Mouse (Mus musculus) stomach, postnatal 0 days (tissue): ENCODE results near the gene Zranb1.

ENCODE experiments used
- CTCF ChIP-seq: IDR thresholded peaks from 2 replicates; pipeline ENCODE4 v1.5.1; 2016; ENCODE audit warnings: antibody characterized with exemption, low read depth, mild to moderate bottlenecking, moderate library complexity
- EP300 ChIP-seq: optimal IDR thresholded peaks from 2 replicates; pipeline ENCODE3; 2016; ENCODE audit warnings: antibody characterized with exemption

GRCm38 (mm10) chr7:132976079-132976478 lies 45.1 kb downstream of the Zranb1 start:
- TF ChIP-seq CTCF (no peak), EP300 (no peak)
